Mouse (Mus musculus): Measurements from ENCODE around the gene Nrarp.

DNA sequence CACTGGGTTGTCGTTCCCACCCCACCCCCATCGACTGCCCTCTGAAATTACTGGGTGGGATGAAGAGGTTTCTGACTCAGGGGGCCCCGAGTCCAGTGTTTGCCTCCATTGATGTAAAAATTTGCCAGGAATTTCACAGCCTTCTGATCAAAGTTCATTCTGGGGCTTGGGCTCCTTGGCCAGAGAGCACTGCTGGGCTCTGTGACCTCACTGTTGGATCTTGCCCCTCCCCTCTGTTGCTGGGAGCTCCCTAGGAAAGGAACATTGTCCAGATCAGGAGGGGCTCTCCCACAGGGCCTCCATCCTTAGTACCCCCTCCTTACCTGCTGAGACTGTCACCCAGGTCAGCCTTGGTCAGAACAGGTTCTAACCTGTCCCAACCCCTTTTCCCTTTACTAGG, 33.9 kb downstream of the Nrarp start, which contains the start of gene Stpg3:
- TF ChIP-seq CTCF (IDR thresholded peaks at IDR 0.05; ENCODE audit: borderline replicate concordance, extremely low read depth, insufficient read depth, insufficient read length) (no peak), POLR2A (IDR thresholded peaks at IDR 0.05; ENCODE audit: borderline replicate concordance, extremely low read depth, insufficient read depth, insufficient read length, poor library complexity, severe bottlenecking) (no peak)
